Mouse (Mus musculus): ENCODE data around the gene Gm42372.

DNA sequence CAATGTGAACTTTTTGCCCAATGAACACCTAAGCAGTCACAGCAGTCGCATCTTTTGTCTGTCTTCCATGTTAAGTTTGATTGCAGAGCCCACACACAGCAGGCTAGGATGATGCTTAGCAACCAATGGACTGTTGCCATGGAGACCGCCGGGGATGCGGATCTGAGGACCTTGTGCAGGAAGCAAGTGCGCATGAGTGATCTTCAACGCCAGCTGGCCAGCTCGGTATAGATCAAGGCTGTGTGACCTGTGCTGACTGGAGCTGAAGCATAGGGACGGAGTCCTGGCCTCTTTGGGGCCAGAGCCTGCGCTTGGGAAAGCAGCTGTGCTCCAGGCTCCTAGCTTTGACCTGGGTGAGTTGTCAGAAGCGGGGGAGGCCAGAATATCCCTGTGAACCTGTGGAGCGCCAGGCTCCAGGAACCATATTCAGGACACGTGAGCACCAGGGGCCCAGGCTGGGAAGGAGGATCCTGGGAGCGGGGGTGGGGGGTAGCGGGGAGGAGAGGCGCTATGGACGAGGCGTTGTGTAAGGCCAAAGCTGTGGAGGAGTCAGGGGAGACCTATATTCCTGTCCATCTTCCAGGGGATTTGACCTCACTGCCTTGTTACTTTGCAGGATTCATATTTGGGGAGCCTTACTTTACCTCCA is 23.2 kb upstream of the Gm42372 start, which contains the start of gene Pnmal1:
- TF ChIP-seq GATA1 (IDR thresholded peaks at IDR 0.05; ENCODE audit: borderline replicate concordance, low read length) (no peak), FLI1 (IDR thresholded peaks at IDR 0.05; ENCODE audit: low read length) (no peak)

Measured in megakaryocyte, embryonic 14.5 days (primary cell).